ENCODE assay signal across 13 mouse cellular contexts in genomic region chr16:58354551-58354950, GRCm38 (mm10). TPM values are rescaled to one million over a fixed set of nuclear protein-coding genes. Genes with fewer than 3 reads are reported as not detected.
DNase-seq lines count a peak whose midpoint lies in the region; ATAC-seq and TF ChIP-seq lines count a peak whose summit lies in the region.
"Had no signal": no experiment of that assay in that cellular context is flagged by ENCODE, and none has a peak within 500 bp of the region (broad histone marks: within the 10 kb centered on the region; RNA-seq: fewer than 3 reads in every experiment).

No protein-coding gene starts in this region.

- no peak for ATAC-seq in kidney, embryonic 15.5 days (replicated peaks; ENCODE audit: low FRiP score)

- H3K27ac ChIP-seq in kidney, adult 2 months (ENCODE audit: insufficient read depth, low read depth, low read length), result no peak overlapping the region
- H3K27ac ChIP-seq in kidney, embryonic 15.5 days, result no peak overlapping the region
- no peak overlapping the region for H3K27ac ChIP-seq in forebrain, embryonic 10.5 days
- H3K27ac ChIP-seq: embryonic facial prominence, embryonic 13.5 days; hindbrain, embryonic 10.5 days; neural tube, embryonic 12.5 days had no signal

- no peaks in the 10 kb centered on the region for H3K4me1 ChIP-seq in kidney, adult 2 months (ENCODE audit: control insufficient read depth, insufficient read depth, low read length)
- H3K4me1 ChIP-seq in kidney, embryonic 15.5 days, result no peaks in the 10 kb centered on the region
- peaks cover 7% of the 10 kb centered on the region; the same call in 1 of the 2 replicates for H3K4me1 ChIP-seq in forebrain, embryonic 10.5 days
- H3K4me1 ChIP-seq: neural tube, embryonic 12.5 days had no signal

- no peaks in the 10 kb centered on the region for H3K36me3 ChIP-seq in kidney, adult 2 months (ENCODE audit: control insufficient read depth, insufficient read depth, low read length)
- no peaks in the 10 kb centered on the region for H3K36me3 ChIP-seq in kidney, embryonic 15.5 days
- H3K36me3 ChIP-seq in forebrain, embryonic 10.5 days (replicated peaks), result no peaks in the 10 kb centered on the region
- H3K36me3 ChIP-seq: embryonic facial prominence, embryonic 13.5 days; hindbrain, embryonic 10.5 days; neural tube, embryonic 12.5 days had no signal

- H3K27me3 ChIP-seq in kidney, adult 2 months (replicated peaks; ENCODE audit: control insufficient read depth, insufficient read depth, low read length), result no peaks in the 10 kb centered on the region
- no peaks in the 10 kb centered on the region for H3K27me3 ChIP-seq in kidney, embryonic 15.5 days
- no peaks in the 10 kb centered on the region for H3K27me3 ChIP-seq in forebrain, embryonic 10.5 days (ENCODE audit: poor library complexity, severe bottlenecking)
- H3K27me3 ChIP-seq: embryonic facial prominence, embryonic 13.5 days; neural tube, embryonic 12.5 days had no signal

- no peak overlapping the region for H3K4me3 ChIP-seq in kidney, adult 2 months (ENCODE audit: insufficient read depth, low read depth, low read length)
- H3K4me3 ChIP-seq in kidney, embryonic 15.5 days (replicated peaks), result no peak overlapping the region
- no peak overlapping the region for H3K4me3 ChIP-seq in forebrain, embryonic 10.5 days
- H3K4me3 ChIP-seq: embryonic facial prominence, embryonic 13.5 days; hindbrain, embryonic 10.5 days; neural tube, embryonic 12.5 days had no signal

- no peak for TF ChIP-seq CTCF in kidney, adult 2 months (conservative IDR thresholded peaks at IDR 0.05; ENCODE audit: insufficient read depth, insufficient read length, low read depth, low read length)

- no peaks in the 10 kb centered on the region for H3K9me3 ChIP-seq in kidney, embryonic 15.5 days (replicated peaks)
- H3K9me3 ChIP-seq in forebrain, embryonic 10.5 days, result no peaks in the 10 kb centered on the region
- H3K9me3 ChIP-seq: embryonic facial prominence, embryonic 13.5 days; hindbrain, embryonic 10.5 days; neural tube, embryonic 12.5 days had no signal

- peak; percentile 11 for DNase-seq in adrenal gland, postnatal 10 days
- no peak for DNase-seq in adrenal gland, postnatal 25 days
- DNase-seq in kidney, adult 2 months, result peak; percentile 21
- peak; percentile 16 for DNase-seq in ovary, adult 18-20 months (ENCODE audit: low spot score)
- DNase-seq in ovary, postnatal 10 days (ENCODE audit: low spot score), result no peak
- DNase-seq in skeletal muscle tissue, adult 2 months (ENCODE audit: low read depth, low spot score), result peak; percentile 69
- no peak for DNase-seq in forebrain, embryonic 10.5 days (ENCODE audit: extremely low spot score, low spot score)
- DNase-seq: cerebellum, adult 11-12 months; liver had no signal

- no peak overlapping the region for H3K9ac ChIP-seq in kidney, embryonic 15.5 days
- H3K9ac ChIP-seq: embryonic facial prominence, embryonic 13.5 days; neural tube, embryonic 12.5 days had no signal

- H3K4me2 ChIP-seq in kidney, embryonic 15.5 days, result no peak overlapping the region
- H3K4me2 ChIP-seq: embryonic facial prominence, embryonic 13.5 days; neural tube, embryonic 12.5 days had no signal

- no peak for TF ChIP-seq POLR2A in kidney, adult 2 months (IDR thresholded peaks at IDR 0.05; ENCODE audit: low read depth, low read length)

- 66% methylated on average over 6 of the region's 6 CpGs for WGBS in kidney, adult 2 months
- 69% methylated on average over 6 of the region's 6 CpGs for WGBS in kidney, embryonic 15.5 days
- 85% methylated on average over 6 of the region's 6 CpGs for WGBS in forebrain, embryonic 10.5 days

RNA-seq across cellular contexts. Expression of gene Dcbld2, which starts 53.7 kb away (rescaled TPM):
- 10 to 100 TPM; 11.2 to 11.6 TPM for total RNA-seq in adrenal gland, postnatal 10 days (2021)
- 11.5 and 14.6 TPM in 2 replicates for total RNA-seq in adrenal gland, postnatal 25 days (2021)
- 7.0 and 7.1 TPM in 2 replicates for polyA plus RNA-seq in kidney, adult 2 months (2012; rRNA removed)
- polyA plus RNA-seq in kidney, embryonic 15.5 days (2015; fragmentation: Nextera tagmentation; extraction: Ambion mirVana), result 4.0 and 4.8 TPM in 2 replicates
- 7.4 and 8.5 TPM in 2 replicates for polyA plus RNA-seq in forebrain, embryonic 10.5 days (2016; fragmentation: Nextera tagmentation; extraction: Ambion mirVana)

Comparison
In these comparisons a context has a peak if more than half of its experiments do, and no peak if none do; other contexts are left out.
1. DNase-seq: peak in adrenal gland, postnatal 10 days (single experiment), kidney, adult 2 months (single experiment), ovary, adult 18-20 months (single experiment) and skeletal muscle tissue, adult 2 months (single experiment); none in adrenal gland, postnatal 25 days (single experiment), ovary, postnatal 10 days (single experiment) and forebrain, embryonic 10.5 days (single experiment).